ENCODE assay signal across 8 mouse cellular contexts in the genomic region with DNA sequence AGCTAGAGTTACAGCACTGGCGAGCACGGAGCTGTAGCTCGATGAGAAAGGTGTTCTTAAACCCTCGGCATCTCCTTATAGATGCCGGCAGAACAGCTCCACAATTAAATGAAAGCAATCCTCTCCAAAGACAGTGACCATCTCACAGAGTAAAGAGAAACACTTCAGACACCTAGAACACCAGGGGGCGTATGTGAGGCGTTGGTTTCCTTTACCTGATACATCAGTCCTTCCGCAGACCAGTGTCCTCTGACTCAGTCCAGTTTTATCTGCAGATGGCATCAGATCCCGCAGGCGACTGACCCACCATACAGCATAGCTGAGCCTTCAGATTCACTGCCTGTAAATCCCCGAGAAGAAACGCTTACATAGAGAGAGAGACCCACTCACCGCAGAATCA. TPM values are rescaled to one million over a fixed set of nuclear protein-coding genes. Genes with fewer than 3 reads are reported as not detected.
DNase-seq lines count a peak whose midpoint lies in the region; ATAC-seq and TF ChIP-seq lines count a peak whose summit lies in the region.

No protein-coding gene starts in this region.

- no peak for ATAC-seq in lung, embryonic 15.5 days (ENCODE audit: borderline replicate concordance, extremely low read depth, low FRiP score, low TSS enrichment)

- 13% methylated on average over 13 of the region's 13 CpGs for WGBS in cerebellum, adult 2 months
- 13% methylated on average over 13 of the region's 13 CpGs for WGBS in lung, embryonic 15.5 days

- H3K9me3 ChIP-seq in lung, embryonic 15.5 days = no peaks in the 10 kb centered on the region

- H3K4me3 ChIP-seq in cerebellum, adult 2 months (replicated peaks; ENCODE audit: insufficient read depth, low read depth, low read length) = no peak overlapping the region
- H3K4me3 ChIP-seq in lung, embryonic 15.5 days = no peak overlapping the region

- no peaks in the 10 kb centered on the region for H3K27me3 ChIP-seq in cerebellum, adult 2 months (ENCODE audit: control insufficient read depth, insufficient read depth, low read length)
- peaks cover 20% of the 10 kb centered on the region; the same call in 1 of the 2 replicates for H3K27me3 ChIP-seq in lung, embryonic 15.5 days

- H3K9ac ChIP-seq in lung, embryonic 15.5 days = no peak overlapping the region

- no peak for TF ChIP-seq POLR2A in cerebellum, adult 2 months (IDR thresholded peaks at IDR 0.05; ENCODE audit: borderline replicate concordance, insufficient read depth, low read length)

- H3K27ac ChIP-seq in cerebellum, adult 2 months (ENCODE audit: insufficient read depth, low read length) = no peak overlapping the region
- H3K27ac ChIP-seq in lung, embryonic 15.5 days = no peak overlapping the region

- 0 out of 2 replicates have a peak overlapping the region, but pooled peaks have one; percentile 0 for H3K4me2 ChIP-seq in lung, embryonic 15.5 days

- H3K4me1 ChIP-seq in cerebellum, adult 2 months (ENCODE audit: control insufficient read depth, insufficient read depth, low read length) = peaks cover 12% of the 10 kb centered on the region; the same call in 1 of the 2 replicates
- 0 out of 2 replicates have a peak, but pooled peaks cover 6% of the 10 kb centered on the region for H3K4me1 ChIP-seq in lung, embryonic 15.5 days

- peak; percentile 38 for DNase-seq in ovary, postnatal 10 days (ENCODE audit: low spot score)
- no peak for DNase-seq in ovary, adult 18-20 months (ENCODE audit: low spot score)
- peak; percentile 79 to 81 for DNase-seq in cerebellum, adult 2 months
- DNase-seq in frontal cortex, postnatal 25 days (ENCODE audit: low spot score in 2 of 2) = peak; percentile 47 to 62
- DNase-seq in layer of hippocampus, adult 11-12 months (ENCODE audit: low spot score) = peak; percentile 75
- peak; percentile 95 for DNase-seq in retina, embryonic 14.5 days (ENCODE audit: low spot score)
- DNase-seq in thymus, postnatal 4 days = peak; percentile 87

- no peaks in the 10 kb centered on the region for H3K36me3 ChIP-seq in lung, embryonic 15.5 days

- TF ChIP-seq CTCF in cerebellum, adult 2 months (IDR thresholded peaks at IDR 0.05; ENCODE audit: borderline replicate concordance, insufficient read depth, low read depth, low read length) = peak; percentile 69

RNA-seq across cellular contexts. Expression of a gene that starts 32.7 kb away (rescaled TPM):
- polyA plus RNA-seq in cerebellum, adult 2 months (2012; rRNA removed) = 1.4 and 1.8 TPM in 2 replicates
- polyA plus RNA-seq in lung, embryonic 15.5 days (2015; fragmentation: Nextera tagmentation; extraction: Ambion mirVana) = 0.07 and 0.08 TPM in 2 replicates

RNA-seq across cellular contexts. Expression of a gene that starts 54.0 kb away (rescaled TPM):
- polyA plus RNA-seq in cerebellum, adult 2 months (2012; rRNA removed) = 22.0 and 23.0 TPM in 2 replicates
- 24.3 and 24.6 TPM in 2 replicates for polyA plus RNA-seq in lung, embryonic 15.5 days (2015; fragmentation: Nextera tagmentation; extraction: Ambion mirVana)

RNA-seq across cellular contexts. Expression of a gene that starts 54.2 kb away (rescaled TPM):
- 81.4 and 83.6 TPM in 2 replicates for polyA plus RNA-seq in cerebellum, adult 2 months (2012; rRNA removed)
- polyA plus RNA-seq in lung, embryonic 15.5 days (2015; fragmentation: Nextera tagmentation; extraction: Ambion mirVana) = 150 and 157 TPM in 2 replicates

RNA-seq across cellular contexts. Expression of a gene that starts 56.5 kb away (rescaled TPM):
- polyA plus RNA-seq in cerebellum, adult 2 months (2012; rRNA removed) = 93.6 and 117 TPM in 2 replicates
- 0.74 and 1.1 TPM in 2 replicates for polyA plus RNA-seq in lung, embryonic 15.5 days (2015; fragmentation: Nextera tagmentation; extraction: Ambion mirVana)
